Mouse (Mus musculus): ENCODE data around the gene S100a14. TPM values are rescaled to one million over a fixed set of nuclear protein-coding genes. Genes with fewer than 3 reads are reported as not detected.
A peak's percentile ranks its signal among the peaks of the same experiment; 100 is the strongest.

The S100a14 gene
- polyA plus RNA-seq, 1 experiment from 2014 or later = not detected

DNA sequence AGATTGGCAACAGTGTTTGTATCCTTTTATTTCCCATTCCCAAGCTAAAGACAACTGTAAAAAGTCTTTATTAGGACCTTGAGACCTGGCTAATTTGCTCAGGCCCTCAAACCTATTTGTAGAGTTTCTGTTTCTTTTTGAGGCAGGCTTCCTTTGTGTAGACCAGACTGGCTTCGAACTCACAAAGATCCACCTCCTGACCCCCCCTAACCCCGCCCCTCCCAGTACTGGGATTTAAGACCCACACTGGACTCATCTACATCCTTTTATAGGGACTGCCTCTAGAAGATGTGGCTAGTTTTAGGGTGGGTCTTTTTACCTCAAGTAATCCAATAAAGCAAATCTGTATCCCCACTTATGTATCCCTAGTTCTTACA is 16.9 kb upstream of the S100a14 start:
- 10% methylated on average over 2 of the region's 2 CpGs for WGBS (ENCODE audit: missing documents)
- Histone ChIP-seq H3K27ac (peak overlapping the region; percentile 57), H3K79me2 (ENCODE audit: inconsistent target) (peaks cover 41% of the 10 kb centered on the region), H3K36me3 (ENCODE audit: inconsistent target) (peaks cover 26% of the 10 kb centered on the region), H3K4me3 (ENCODE audit: inconsistent target) (peak overlapping the region; percentile 84; the same call in 1 of the 2 replicates)

DNA sequence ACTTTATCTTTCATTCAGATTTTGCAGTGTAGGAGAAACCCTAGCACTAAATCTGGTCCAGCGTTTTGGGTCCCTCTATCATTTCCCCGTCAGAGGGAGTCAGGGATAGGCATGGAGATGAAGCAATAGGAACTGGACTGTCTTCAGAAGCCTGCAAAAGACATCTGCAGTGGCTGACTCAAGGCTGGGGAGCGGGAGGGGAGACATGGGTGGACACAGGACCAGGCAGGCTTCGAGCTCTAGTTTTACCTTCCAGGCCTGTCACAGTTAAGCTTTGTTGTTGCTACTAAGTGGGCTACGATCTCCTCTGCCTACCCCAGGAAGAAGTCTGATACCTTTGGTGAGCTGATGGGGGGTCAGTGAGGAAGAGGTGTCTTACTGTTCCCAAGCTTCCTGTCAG is 14.4 kb upstream of the S100a14 start:
- peaks cover 1% of the 10 kb centered on the region; the same call in 1 of the 2 replicates for H3K36me3 ChIP-seq (ENCODE audit: inconsistent target)
- H3K4me3 ChIP-seq (ENCODE audit: inconsistent target) = no peak overlapping the region
- no peak overlapping the region for H3K27ac ChIP-seq
- peaks cover 27% of the 10 kb centered on the region for H3K79me2 ChIP-seq (ENCODE audit: inconsistent target)
- 91% methylated on average over 5 of the region's 5 CpGs for WGBS (ENCODE audit: missing documents)

DNA sequence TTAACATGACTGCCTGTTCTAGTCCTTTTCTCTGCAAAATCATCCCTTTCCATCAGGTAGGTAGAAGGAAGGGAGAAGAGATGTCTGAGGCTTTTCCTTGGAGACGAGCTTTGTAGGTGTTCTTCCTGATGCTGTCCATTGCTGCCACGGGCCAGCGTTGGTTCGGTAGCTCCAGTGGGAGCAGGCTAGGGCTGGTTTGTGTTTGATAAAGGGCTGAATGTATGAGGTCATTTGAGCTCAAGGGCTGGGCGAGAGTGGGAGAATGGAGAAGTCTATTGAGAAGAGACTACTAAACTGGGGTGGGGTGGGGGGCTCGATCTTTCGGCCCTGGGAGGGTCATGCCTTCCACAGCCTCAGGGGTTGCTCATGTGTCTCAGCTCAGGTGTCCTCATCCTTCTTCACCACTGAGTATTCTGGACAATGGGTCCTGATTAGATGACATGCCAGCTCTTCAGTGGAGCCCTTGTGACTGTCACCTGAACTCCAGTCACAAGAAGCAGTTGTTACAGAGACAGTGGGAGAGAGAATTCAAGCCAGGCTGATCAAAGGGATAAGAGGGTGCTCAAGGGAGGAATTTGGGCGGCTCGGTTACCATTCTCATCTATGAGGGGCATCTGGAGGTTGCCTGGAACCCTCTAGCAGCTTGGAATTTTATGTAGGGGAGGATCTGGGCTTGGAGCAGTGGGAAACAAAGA is 13.6 kb upstream of the S100a14 start:
- H3K4me3 ChIP-seq (ENCODE audit: inconsistent target) = peak overlapping the region; percentile 90
- 98% methylated on average over 8 of the region's 9 CpGs for WGBS (ENCODE audit: missing documents)

DNA sequence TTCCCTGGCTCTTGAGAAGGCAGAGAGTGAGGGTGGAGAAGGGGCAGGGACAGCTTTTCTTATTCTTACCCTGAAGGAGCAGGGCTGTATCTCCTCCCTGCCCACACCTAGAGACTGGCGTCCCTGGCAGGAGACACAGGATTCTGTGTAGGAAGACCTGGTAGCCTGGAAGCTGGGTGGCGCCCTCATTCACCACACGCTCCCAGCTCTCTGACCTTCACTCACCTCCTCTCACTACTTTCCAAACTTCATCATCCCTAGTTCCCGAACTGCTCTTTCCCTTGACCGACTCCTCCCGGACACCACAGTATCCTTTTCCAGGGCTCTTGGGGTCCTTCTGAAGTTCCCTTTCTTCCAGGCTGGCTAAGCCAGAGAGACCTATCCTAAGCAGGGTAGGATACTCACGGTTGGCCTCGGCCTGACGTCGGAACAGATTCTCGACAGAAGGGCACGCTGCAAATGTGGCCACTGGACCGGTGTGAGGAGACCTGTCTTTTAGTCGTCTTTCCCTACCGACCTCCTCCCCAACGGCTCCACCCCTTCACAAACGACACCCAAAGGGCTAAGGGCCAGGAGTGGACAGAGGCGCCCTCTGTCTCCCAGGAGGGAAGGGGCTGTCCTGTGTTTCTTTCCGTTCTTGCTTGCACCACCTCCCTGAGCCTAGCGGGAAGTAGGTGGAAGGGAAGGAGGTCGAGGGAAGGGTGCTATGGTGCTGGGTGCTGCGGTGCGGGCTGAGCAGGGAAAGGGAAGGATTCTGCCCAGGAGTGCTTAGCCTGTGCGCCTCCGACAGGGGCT is 12.7 kb upstream of the S100a14 start, which contains the start of the genes S100a1 and S100a13:
S100a1 (minus strand) TSS at position 597 of the 795 bp plus-strand sequence.
S100a13 (plus strand) TSS at position 640 of the 795 bp plus-strand sequence.
- H3K4me3 ChIP-seq (ENCODE audit: inconsistent target) = peak within 1 kb of the TSS; percentile 90
- peaks cover 11% of the 10 kb centered on the region; the same call in 1 of the 2 replicates for H3K79me2 ChIP-seq (ENCODE audit: inconsistent target)
- 7% methylated on average over 25 of the region's 25 CpGs for WGBS (ENCODE audit: missing documents)
- peak within 1 kb of the TSS; percentile 63 for H3K27ac ChIP-seq
- no peaks in the 10 kb centered on the region for H3K36me3 ChIP-seq (ENCODE audit: inconsistent target)

More for the DNA sequence above, 13.6 kb upstream of the S100a14 start:
- Histone ChIP-seq H3K36me3 (ENCODE audit: inconsistent target) (no peaks in the 10 kb centered on the region), H3K79me2 (ENCODE audit: inconsistent target) (peaks cover 19% of the 10 kb centered on the region), H3K27ac (peak overlapping the region; percentile 63)

DNA sequence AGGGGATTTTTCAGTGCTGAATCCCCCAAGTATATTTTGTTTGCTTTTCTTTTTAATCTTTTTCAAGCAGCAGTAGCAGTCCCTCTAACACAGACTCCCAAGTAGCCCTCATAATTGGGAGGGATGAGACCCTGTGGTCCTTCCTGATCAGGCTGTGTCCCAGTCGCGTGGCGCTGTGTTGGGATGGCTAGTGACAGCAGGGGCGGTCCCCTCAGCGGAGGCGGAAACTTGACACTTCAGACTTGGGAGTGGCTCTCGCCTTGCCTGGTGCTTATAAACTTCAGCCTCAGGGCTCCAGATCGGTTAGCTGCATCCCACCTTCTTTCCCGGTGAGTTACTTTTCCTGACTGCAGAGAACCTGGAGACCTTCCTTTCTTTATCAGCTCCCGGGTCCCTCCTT is 12.0 kb upstream of the S100a14 start:
- H3K27ac ChIP-seq = peak overlapping the region; percentile 63

DNA sequence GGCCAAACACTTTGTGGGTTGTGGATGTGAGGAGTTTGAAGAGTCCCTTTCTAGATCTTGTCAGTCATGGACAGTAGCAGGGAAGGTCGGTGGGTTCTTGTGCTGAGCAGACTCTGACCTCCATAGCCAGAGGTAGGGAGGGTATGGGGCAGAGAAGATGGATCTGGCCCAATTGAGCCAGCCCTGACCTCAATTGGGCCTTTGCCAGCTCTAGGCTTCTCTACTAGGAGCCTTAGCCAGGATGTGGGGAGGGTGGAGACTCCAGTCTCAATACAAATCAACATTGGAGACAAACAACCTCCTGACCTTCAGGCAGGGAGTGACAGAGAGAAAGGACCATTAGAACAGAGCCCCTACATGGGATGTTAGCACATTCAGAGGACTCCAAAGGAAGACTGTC is 11.4 kb upstream of the S100a14 start:
- no CpG with 5 or more reads among the region's 1 CpGs for WGBS (ENCODE audit: missing documents)
- no peaks in the 10 kb centered on the region for H3K36me3 ChIP-seq (ENCODE audit: inconsistent target)
- peak overlapping the region; percentile 63 for H3K27ac ChIP-seq
- H3K4me3 ChIP-seq (ENCODE audit: inconsistent target) = peak overlapping the region; percentile 90
- peaks cover 11% of the 10 kb centered on the region; the same call in 1 of the 2 replicates for H3K79me2 ChIP-seq (ENCODE audit: inconsistent target)

More for the DNA sequence above, 12.0 kb upstream of the S100a14 start:
- Histone ChIP-seq H3K79me2 (ENCODE audit: inconsistent target) (peaks cover 11% of the 10 kb centered on the region; the same call in 1 of the 2 replicates), H3K4me3 (ENCODE audit: inconsistent target) (peak overlapping the region; percentile 90), H3K36me3 (ENCODE audit: inconsistent target) (no peaks in the 10 kb centered on the region)
- WGBS (ENCODE audit: missing documents) = 0% methylated on average over 10 of the region's 10 CpGs

DNA sequence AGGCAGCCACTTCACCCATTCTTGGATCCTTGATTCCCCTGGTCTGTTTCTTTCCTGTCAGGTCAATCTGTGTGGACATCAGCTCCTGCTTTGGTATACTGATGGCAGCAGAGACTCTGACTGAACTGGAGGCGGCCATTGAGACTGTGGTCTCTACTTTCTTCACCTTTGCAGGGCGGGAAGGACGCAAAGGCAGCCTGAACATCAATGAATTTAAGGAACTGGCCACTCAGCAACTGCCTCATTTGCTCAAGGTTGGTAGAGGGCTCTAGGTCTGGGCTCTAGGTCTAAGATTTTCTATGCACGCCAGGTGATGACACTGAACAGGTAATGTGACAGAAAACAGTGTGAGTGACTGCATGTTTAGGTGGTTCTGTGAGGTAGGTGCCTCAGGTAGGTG is 10.9 kb upstream of the S100a14 start:
- H3K4me3 ChIP-seq (ENCODE audit: inconsistent target) = peak overlapping the region; percentile 90; the same call in 1 of the 2 replicates
- H3K36me3 ChIP-seq (ENCODE audit: inconsistent target) = no peaks in the 10 kb centered on the region
- 87% methylated on average over 4 of the region's 4 CpGs for WGBS (ENCODE audit: missing documents)

DNA sequence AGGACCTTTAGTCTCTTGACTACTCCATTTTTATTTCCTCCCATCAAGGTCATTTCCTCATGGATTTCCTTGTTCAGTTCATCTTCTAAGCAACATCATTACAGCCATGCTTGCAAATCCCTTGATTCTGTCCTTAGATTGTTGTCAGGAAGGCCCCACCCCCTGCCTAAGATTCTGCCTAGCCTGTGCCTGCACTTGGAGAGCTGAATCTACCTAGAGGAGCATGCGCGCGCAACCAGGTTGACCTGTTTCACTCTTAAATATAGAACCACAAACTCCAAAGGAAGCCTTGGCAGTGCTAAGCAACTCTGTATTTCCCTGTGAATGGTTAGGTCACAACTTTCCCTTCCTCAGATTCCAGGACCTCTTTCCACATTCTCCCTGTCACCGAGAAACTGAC is 8.9 kb upstream of the S100a14 start:
- Histone ChIP-seq H3K79me2 (ENCODE audit: inconsistent target) (peaks cover 11% of the 10 kb centered on the region; the same call in 1 of the 2 replicates), H3K27ac (no peak overlapping the region), H3K4me3 (ENCODE audit: inconsistent target) (no peak overlapping the region), H3K36me3 (ENCODE audit: inconsistent target) (no peaks in the 10 kb centered on the region)
- 82% methylated on average over 2 of the region's 4 CpGs for WGBS (ENCODE audit: missing documents)

More for the DNA sequence above, 10.9 kb upstream of the S100a14 start:
- Histone ChIP-seq H3K27ac (no peak overlapping the region), H3K79me2 (ENCODE audit: inconsistent target) (peaks cover 11% of the 10 kb centered on the region; the same call in 1 of the 2 replicates)

DNA sequence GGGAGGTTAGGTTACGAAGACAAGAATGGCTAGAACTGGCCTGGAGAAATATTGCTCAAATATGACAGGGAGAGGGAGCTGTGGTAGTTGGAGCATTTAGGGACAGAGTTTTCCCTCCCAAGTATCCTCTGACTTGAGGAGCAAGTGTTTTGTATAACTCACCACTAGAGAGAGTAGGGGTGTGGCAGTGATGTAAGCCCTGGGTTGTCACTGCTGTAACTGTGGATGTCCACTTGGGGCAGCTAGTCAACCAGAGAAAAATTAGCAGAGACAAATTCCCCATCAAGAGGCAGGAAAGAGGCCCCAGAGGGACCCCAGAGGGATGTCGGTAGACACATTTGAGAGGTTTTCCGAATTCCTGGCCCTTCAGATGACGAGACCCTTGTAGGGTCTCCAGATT is 1.2 kb upstream of the S100a14 start:
- 0 out of 2 replicates have a peak, but pooled peaks cover 5% of the 10 kb centered on the region for H3K36me3 ChIP-seq (ENCODE audit: inconsistent target)
- no peaks in the 10 kb centered on the region for H3K79me2 ChIP-seq (ENCODE audit: inconsistent target)
- WGBS (ENCODE audit: missing documents) = 65% methylated on average over 4 of the region's 4 CpGs
- H3K27ac ChIP-seq = no peak overlapping the region
- H3K4me3 ChIP-seq (ENCODE audit: inconsistent target) = no peak overlapping the region

DNA sequence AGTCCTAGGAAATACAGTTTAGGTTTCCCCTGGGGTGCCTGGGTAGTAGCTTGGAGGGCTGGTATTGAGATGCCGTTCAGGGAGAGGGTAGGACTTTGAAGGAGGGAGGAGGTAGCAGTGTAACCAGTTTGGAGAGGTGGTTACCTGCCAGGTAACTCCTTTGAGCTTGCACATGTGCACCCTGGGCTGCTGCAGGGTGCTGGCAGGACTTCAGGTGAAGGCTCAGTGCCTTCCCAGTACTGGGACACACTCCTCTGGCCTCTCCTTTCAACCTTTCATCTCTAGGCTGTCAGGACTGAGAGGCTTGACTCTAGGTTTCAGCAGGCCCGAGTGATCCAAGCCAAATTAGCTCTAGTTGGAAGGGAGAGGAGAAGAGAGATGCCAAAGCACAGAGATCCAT is 580 bp upstream of the S100a14 start:
- 85% methylated on average over 2 of the region's 2 CpGs for WGBS (ENCODE audit: missing documents)
- Histone ChIP-seq H3K4me3 (ENCODE audit: inconsistent target) (no peak overlapping the region), H3K36me3 (ENCODE audit: inconsistent target) (0 out of 2 replicates have a peak, but pooled peaks cover 5% of the 10 kb centered on the region)

DNA sequence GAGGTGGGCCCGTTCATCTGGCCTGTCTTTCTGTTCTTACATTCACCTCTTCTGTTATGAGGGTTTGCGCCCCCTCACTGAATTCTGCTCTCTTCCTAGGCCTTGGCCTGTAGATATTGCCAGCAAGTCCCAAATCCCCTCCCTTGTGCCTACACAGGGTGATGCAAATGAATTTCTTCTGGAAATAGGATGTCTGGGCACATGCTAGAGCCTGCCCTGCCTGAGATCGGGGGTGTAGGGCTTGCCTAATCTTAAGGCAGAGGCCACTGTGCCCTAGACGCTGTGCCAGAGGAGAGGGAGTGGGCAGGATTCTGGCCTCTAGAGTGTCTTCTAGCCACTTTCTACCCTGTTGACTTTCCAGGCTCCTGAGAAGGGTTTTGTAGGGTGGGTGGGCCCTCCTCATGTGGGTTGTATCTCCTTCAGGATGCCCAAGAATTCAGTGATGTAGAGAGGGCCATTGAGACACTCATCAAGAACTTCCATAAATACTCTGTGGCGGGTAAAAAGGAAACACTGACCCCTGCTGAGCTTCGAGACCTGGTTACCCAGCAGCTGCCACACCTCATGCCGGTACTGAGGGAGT is 726 bp downstream of the S100a14 start:
- Histone ChIP-seq H3K79me2 (ENCODE audit: inconsistent target) (no peaks in the 10 kb centered on the region), H3K4me3 (ENCODE audit: inconsistent target) (no peak overlapping the region), H3K27ac (no peak overlapping the region), H3K36me3 (ENCODE audit: inconsistent target) (0 out of 2 replicates have a peak, but pooled peaks cover 5% of the 10 kb centered on the region)
- 87% methylated on average over 6 of the region's 7 CpGs for WGBS (ENCODE audit: missing documents)

More for the DNA sequence above, 580 bp upstream of the S100a14 start:
- H3K79me2 ChIP-seq (ENCODE audit: inconsistent target) = no peaks in the 10 kb centered on the region
- H3K27ac ChIP-seq = no peak overlapping the region

DNA sequence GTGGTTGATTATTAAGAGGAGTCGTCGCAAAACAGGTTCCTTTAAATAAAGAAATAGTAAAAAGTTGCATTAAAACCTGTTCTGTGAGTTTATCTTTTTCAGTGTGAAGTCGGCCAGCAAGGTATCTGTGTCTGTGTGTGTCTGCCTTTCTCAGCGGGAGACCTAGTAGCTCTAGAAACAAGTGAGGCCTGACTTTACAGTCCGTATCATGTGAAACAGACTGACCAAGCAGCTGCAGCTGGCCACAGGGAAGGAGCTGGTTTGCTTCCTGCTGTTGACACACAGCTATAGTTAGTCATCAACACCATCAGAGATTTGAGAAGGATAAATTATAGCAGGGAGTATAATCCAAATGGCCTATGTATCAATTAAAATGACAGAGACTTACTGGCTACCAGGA is 5.1 kb downstream of the S100a14 start:
- Histone ChIP-seq H3K4me3 (ENCODE audit: inconsistent target) (no peak overlapping the region), H3K27ac (no peak overlapping the region), H3K36me3 (ENCODE audit: inconsistent target) (no peaks in the 10 kb centered on the region), H3K79me2 (ENCODE audit: inconsistent target) (no peaks in the 10 kb centered on the region)
- WGBS (ENCODE audit: missing documents) = 96% methylated on average over 5 of the region's 5 CpGs

DNA sequence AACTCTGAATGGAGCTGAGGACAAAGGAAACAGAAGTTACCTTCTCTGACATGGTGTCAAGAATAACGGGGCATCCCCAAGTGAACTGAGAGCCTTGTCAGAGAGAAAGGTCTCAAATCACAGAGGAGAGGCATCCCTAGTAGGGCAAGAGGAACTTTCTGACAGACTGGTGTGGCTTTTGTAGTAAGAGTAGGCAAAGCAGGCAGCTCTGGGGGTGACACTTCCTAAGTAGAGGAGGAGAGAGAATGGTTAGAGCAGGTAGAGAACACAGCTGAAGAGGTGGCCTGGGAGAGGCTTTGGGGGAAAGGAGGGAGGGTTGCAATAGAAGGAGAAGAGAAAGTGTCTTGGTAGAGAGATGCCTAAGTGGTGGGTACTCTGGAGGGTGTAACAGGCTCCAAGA is 8.8 kb downstream of the S100a14 start:
- Histone ChIP-seq H3K4me3 (ENCODE audit: inconsistent target) (no peak overlapping the region), H3K79me2 (ENCODE audit: inconsistent target) (no peaks in the 10 kb centered on the region), H3K36me3 (ENCODE audit: inconsistent target) (no peaks in the 10 kb centered on the region), H3K27ac (no peak overlapping the region)
- 90% methylated on average over 1 of the region's 1 CpGs for WGBS (ENCODE audit: missing documents)

DNA sequence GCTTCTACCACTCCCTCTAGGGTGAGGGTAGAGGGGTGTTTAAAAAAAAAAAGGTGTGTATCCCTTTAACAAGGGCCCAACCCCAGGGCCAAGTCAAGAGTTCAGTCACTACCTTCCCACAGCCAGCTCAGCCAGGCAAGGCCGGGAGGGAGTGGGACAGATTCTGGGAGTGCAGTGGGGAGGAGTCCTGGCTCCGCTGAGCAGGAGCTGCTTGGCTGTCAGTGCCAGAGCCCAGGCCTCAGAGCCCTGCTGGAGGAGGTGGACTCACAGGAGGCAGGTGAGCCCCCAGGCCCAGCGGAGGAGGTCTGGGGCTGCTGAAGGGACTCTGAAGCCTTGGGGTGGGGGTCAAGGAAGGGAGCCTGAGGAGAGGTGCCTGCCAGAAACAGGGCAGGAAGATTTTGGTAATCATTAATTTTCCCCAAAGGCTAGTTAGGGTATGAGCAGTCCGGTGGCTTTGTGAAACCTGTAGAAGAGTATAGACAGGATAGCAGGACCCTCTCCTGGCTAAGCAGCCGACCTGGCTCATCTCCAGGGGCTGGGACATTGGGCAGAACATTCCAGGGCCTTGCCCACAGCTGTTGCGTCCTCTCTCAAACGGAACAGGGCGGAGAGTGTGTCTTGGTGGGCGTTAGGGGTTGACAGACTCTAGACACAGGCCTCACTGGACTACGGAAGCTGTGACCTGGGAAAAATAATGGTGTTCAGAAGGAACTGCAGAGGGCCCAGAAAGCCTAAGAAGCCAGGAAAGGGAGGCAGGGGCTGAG is 10.7 kb downstream of the S100a14 start, which contains the start of gene S100a16:
S100a16 (plus strand) TSS at position 114 of the 764 bp plus-strand sequence.
- H3K27ac ChIP-seq = no peak within 1 kb of the TSS
- 93% methylated on average over 10 of the region's 10 CpGs for WGBS (ENCODE audit: missing documents)

More for the DNA sequence above, 10.7 kb downstream of the S100a14 start, which contains the start of gene S100a16:
- Histone ChIP-seq H3K4me3 (ENCODE audit: inconsistent target) (no peak within 1 kb of the TSS), H3K36me3 (ENCODE audit: inconsistent target) (no peaks in the 10 kb centered on the region), H3K79me2 (ENCODE audit: inconsistent target) (no peaks in the 10 kb centered on the region)
